ENCODE assay signal across 17 mouse cellular contexts in the genomic region with DNA sequence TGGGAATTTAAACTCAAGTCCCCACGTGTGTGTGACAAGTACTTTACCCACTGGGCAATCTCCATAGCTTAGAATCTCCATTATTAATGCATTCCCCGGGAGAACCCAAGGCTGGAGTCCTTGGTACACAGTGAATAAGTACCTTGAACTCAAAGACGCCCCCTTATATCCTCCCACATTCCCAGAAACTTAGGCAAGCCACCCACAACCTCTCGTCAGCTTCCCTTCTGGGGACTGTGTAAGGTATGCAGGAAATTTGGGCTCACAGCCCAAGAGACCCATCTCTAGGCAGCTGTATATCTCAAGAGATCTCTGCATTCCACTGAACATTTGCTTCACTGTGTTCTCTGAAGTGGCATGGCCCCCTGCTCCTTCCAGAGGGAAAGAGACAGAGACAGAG.
"Had no signal": no experiment of that assay in that cellular context is flagged by ENCODE, and none has a peak within 500 bp of the region (broad histone marks: within the 10 kb centered on the region; RNA-seq: fewer than 3 reads in every experiment).

No protein-coding gene starts in this region.

- H3K27ac ChIP-seq: intestine, embryonic 15.5 days; kidney, embryonic 15.5 days; left cerebral cortex, adult 2 months; liver, embryonic 13.5 days; neural tube, embryonic 12.5 days; neural tube, embryonic 15.5 days had no signal

- ATAC-seq: intestine, embryonic 15.5 days had no signal

- H3K9me3 ChIP-seq: intestine, embryonic 15.5 days; kidney, embryonic 15.5 days; neural tube, embryonic 15.5 days had no signal

- H3K27me3 ChIP-seq: intestine, embryonic 15.5 days; kidney, embryonic 15.5 days; liver, embryonic 13.5 days; megakaryocyte, embryonic 14.5 days; neural tube, embryonic 12.5 days; neural tube, embryonic 15.5 days had no signal

- H3K4me1 ChIP-seq: liver, embryonic 13.5 days; megakaryocyte, embryonic 14.5 days had no signal

- DNase-seq: kidney, adult 11 months; kidney, adult 8-10 months; kidney, postnatal 10 days; kidney, postnatal 36 days; layer of hippocampus, postnatal 36 days; liver, embryonic 13.5 days; lung, postnatal 14 days; midbrain, embryonic 14.5 days; thymus, adult 18-20 months; thymus, postnatal 36 days had no signal

- H3K4me3 ChIP-seq: intestine, embryonic 15.5 days; kidney, embryonic 15.5 days; left cerebral cortex, adult 2 months; liver, embryonic 13.5 days; megakaryocyte, embryonic 14.5 days; neural tube, embryonic 12.5 days; neural tube, embryonic 15.5 days had no signal

- H3K9ac ChIP-seq: intestine, embryonic 15.5 days; kidney, embryonic 15.5 days; liver, embryonic 13.5 days; neural tube, embryonic 12.5 days; neural tube, embryonic 15.5 days had no signal

- H3K4me2 ChIP-seq: intestine, embryonic 15.5 days; kidney, embryonic 15.5 days; liver, embryonic 13.5 days; midbrain, embryonic 11.5 days; neural tube, embryonic 12.5 days; neural tube, embryonic 15.5 days had no signal

- H3K36me3 ChIP-seq: intestine, embryonic 15.5 days; kidney, embryonic 15.5 days; liver, embryonic 13.5 days; neural tube, embryonic 12.5 days; neural tube, embryonic 15.5 days had no signal
